Mouse (Mus musculus) megakaryocyte progenitor cell, adult 5-6 weeks (primary cell): Measurements from ENCODE around the gene Psat1. TPM values are rescaled to one million over a fixed set of nuclear protein-coding genes. Genes with fewer than 3 reads are reported as not detected.

Experiments
- ATAC-seq: replicated peaks from 2 replicates; pipeline ENCODE4 v1.8.0; 2016; ENCODE audit warnings: mild to moderate bottlenecking, moderate TSS enrichment, inconsistent platforms; ENCODE audit not compliant: poor library complexity
- total RNA-seq, 2 experiments: library from RNA; stranded (forward) in 1 of 2; stranded (reverse) in 1 of 2; fragments of 157-497, 149-512 nt in 1 of 2; fragments of 200-1000 nt in 1 of 2; gene quantifications; 2 replicates each; pipeline versions ENCODE4 v1.2.3 to v1.2.4; 2015 to 2017

The Psat1 gene
- total RNA-seq, 2 experiments from 2014 or later = 99.4 to 130 TPM

DNA sequence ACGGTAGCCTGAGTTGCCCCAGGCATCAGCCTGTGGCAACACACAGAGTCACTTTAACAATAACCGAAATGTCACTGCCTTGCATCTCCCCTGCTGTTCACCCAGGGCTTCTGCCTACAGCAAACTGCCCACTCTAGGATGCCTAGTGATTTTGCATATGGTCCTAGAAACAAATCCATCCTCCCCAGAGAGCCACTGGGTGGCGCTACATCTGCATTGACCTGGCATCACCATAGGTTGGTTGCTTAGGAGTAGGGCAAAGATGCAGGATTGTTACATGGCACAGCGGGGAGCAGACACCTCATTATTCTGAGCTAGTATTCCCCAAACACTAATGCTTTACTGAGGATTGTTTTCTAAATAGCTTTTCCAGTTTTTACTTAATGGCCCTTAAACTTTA, 80.3 kb downstream of the Psat1 start:
- ATAC-seq = peak; percentile 78

DNA sequence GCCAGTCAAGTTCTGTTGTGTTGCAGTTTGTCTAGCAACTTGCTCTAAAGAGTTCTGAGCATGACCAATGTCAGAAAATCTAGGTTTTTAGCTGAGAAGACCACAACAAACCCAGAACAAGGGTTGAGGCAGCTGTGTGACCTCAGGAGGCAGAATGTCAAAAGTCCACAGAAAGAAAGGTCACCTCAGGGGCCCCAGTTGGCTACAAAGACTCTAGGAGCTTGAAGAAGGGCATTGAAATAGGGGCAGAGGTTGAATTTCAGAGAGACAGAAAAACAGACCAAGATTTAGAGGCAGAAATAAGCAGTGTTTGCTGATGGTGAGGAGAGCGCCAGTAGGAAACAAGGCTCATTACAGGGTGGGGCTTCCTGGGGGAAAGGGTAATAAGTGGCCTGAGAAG, 81.0 kb downstream of the Psat1 start:
- no peak for ATAC-seq

DNA sequence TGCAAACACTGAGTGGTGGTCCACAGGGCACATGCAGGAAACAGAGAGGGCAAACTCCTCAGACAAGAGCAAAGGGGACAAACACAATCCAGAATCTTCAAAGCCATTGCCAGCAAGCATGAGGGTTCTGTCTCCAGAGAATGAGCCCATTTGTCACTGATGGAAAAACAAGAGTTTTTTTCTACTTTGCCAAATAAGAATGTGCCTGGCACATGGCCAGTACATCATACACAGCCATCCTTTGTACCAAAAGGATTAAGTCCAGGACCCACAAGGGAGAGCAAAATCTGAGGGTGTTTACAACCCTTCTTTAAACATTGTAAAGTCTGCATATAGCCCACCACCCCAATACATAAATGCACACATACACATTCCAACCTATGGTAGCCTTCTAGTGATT, 81.7 kb downstream of the Psat1 start:
- no peak for ATAC-seq

DNA sequence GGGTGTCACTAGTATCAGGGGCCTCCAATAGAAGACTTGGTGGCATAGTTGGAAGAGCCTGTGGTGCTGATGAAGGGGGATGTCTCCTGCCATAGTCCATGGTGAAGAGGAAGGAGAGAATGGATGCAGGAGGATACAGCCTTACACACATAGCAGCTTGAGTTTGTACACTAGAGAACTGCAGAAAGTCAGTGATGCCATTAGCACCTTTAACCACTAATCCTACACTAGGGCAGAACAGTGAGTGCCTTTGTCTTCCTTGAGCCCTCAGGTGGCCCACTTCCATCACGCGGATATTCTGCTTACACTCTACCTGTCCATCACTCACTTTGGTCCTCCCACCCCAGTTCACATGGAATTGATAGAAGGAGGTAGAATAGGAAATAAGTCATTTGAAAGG, 83.0 kb downstream of the Psat1 start:
- ATAC-seq = no peak

DNA sequence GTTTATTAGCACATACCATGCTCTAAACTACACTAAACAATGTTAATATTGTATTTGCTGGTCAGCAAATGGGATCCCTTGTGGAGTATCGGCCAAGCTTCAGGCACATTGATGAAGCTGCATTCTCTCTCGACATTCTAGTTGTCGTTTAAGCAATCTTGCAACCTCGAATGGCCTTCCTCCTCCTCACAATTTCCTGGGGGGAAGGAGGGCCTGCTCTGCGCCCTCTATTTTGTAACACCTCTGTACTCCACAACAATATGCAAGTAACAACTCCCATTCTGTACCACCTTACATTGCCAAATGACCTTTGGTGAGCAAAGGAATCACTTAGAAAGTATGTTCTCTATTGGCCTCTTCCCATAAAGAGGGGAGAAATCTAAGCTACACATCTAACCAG, 91.8 kb downstream of the Psat1 start:
- ATAC-seq = peak; percentile 77

Other genes starting within 250 kb of the Psat1 start
- gene Cep78, start 37.7 kb upstream of the Psat1 start, total RNA-seq (2015) = 13.0 and 17.4 TPM in 2 replicates
- 17.8 and 25.2 TPM in 2 replicates for gene Cep78, start 37.7 kb upstream of the Psat1 start, total RNA-seq (2017)
- gene Gnaq, start 185.5 kb upstream of the Psat1 start, total RNA-seq (2015) = 22.2 and 23.8 TPM in 2 replicates
- gene Gnaq, start 185.5 kb upstream of the Psat1 start, total RNA-seq (2017) = 14.3 and 20.4 TPM in 2 replicates